Mouse (Mus musculus) lung, postnatal 36 days (tissue): ENCODE data around the gene Map3k20.

Source experiments
- DNase-seq: peaks from one replicate; pipeline ENCODE4 v3.0.0; 2022; ENCODE audit warnings: mixed read lengths

Map3k20 gene

DNA sequence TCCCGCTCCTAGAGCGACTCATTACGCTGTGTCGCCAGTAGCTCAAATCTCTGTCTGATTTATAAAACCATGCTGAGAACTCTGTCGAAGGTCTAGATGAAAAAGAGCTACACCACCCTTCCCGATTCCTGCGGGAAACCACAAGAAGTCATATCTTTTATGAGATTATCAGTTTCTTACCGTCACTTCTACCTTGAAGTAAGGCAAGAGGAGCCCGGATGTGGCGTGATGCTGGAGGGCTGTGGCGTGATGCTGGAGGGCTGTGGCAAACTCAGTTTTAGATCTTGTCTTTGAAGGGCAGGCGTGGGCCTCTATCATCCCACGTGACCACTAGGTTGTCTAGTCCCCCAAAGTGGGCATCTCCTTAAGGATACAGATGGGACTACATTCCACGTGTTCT lies 3.5 kb upstream of the Map3k20 start:
- DNase-seq, result no peak

- no peak for DNase-seq
Measured at GRCm38 (mm10) chr2:72282733-72283132, 2.7 kb upstream of the Map3k20 start.

- DNase-seq, result peak; percentile 29
Measured at GRCm38 (mm10) chr2:72284689-72285088, 748 bp upstream of the Map3k20 start.

DNA sequence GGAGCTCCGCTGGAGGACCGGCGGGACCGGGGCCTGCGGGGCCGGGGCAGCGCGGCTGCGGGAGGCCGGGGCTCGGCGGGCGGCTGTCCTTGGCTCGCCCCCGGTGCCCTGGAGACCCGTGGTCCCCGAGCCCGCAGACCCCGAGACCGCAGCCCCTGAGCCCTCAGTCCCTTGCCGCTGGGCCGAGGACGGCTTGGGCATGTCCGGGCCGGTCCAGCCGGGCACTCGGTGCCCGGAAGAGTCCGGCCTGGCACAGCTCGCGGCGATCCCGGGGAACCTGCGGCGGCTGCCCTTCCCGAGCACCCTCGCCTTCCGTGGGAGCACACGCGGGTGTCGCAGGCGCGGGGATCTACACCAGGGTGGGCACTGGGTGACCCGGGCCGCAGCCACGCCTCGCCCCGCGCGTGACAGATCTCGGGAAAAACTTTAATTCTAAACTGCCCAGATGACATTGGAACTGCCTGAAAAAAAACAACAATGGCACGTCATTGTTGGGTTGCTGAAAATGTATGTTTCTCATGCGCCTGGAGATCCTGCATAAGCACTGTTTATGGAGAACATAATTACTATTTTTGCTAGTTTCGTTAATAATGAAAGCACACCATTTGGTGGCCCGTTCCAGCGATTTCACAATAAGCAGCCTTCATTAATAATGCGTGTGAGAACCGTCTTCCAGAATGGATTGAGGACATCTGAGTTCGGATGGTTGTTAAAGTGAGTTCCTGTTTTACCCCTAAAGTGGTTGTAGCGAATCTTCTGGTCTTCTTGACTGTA lies 638 bp downstream of the Map3k20 start:
- peak; percentile 55 for DNase-seq

DNA sequence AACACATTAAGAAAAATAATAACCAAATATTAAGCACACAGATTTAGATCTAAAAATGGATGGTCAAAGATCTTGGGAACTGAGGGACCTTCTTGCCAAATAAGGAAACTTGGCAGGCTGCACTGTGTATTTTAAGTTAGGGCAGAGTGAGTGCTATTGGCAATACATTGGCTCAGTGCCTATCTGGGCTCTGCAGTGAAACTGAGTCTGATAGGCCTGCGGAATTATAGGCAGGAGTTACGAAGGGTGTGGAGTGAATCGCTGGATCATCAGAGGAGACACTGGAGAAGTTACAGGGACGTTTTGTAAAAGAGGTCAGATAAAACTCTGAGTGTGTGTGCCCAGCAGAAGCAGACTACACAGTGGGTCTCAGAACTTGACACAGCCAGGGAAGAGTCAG lies 1.7 kb downstream of the Map3k20 start:
- peak; percentile 80 for DNase-seq

GRCm38 (mm10) chr2:72288932-72289534 lies 3.6 kb downstream of the Map3k20 start:
- DNase-seq, result no peak

- no peak for DNase-seq
Measured at GRCm38 (mm10) chr2:72291103-72291502, 5.7 kb downstream of the Map3k20 start.

GRCm38 (mm10) chr2:72292573-72292972 lies 7.1 kb downstream of the Map3k20 start:
- DNase-seq, result no peak

DNA sequence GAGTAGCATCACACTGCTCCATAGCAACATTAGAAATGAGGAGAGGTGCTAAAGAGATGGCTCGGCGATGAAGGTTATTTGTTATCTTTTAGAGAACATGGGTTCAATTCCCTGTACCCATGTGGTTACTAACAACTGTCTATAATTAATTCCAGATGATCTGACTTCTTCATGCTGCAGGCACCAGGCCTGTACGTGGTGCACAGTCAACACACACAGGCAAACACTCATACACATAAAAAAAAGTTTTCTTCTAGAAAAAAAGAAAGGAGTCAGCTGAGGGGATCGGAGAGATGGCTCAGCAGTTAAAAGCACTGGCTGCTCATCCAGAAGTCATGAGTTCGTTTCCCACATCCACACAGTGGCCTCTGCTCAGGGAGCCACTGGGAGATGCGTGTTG lies 9.6 kb downstream of the Map3k20 start:
- no peak for DNase-seq

DNA sequence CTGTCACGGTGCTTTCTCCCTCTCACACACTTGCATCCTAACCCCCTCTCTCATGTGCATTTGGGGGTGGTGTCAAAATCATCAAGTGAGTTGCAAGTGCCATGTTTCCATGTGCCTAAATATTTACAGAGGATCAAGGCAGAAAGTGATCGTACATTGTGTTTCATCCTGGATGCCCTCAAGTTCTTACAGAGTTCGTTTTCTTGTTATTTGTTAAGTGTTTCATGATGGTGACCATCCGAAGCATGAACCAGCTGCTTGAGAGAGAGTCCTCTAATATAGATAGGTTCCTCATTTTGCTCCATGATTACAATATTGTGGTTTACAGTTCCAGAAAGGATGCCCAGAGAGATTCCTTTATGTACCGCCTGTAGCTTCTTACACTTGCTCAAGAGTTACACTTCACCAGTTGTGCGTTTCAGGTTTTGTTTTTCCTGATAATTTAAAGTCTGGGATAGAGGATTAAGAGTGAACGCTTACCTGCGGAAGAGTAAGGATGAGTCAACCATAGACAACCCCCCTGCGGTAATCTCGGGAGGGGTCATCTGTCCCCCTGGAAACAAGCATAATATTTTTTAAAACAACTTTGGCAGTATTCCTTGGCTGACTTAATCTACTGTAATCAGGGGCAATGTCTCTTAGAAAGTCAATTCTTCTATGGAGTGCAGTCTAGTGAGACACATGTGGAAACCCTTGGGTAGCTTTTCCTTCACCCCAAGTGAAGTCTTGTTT lies 11.7 kb downstream of the Map3k20 start:
- DNase-seq, result no peak

DNA sequence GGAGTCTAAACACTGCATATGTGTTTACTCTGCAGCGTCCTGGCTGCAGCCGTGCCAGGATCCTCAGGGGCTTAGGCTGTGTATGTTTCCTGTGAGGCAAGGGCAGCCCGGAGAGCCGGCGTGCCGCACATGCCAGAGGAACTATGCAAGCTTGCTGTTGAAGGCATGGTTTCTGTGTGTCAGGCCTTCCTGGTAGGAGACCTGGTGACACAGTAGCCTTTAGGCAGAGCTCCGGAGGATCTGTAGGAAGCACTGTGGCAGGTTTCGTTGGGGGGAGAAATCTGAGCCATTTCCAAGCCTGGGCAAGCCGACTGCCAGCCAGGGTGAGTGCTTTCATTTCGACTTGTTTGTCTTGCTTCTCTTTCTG lies 12.3 kb downstream of the Map3k20 start:
- peak; percentile 83 for DNase-seq

- peak; percentile 52 for DNase-seq
Measured at GRCm38 (mm10) chr2:72298406-72298805, 13.0 kb downstream of the Map3k20 start.

- DNase-seq, result no peak
Measured at GRCm38 (mm10) chr2:72301194-72301916, 15.9 kb downstream of the Map3k20 start.

- no peak for DNase-seq
Measured at GRCm38 (mm10) chr2:72305738-72306137, 20.3 kb downstream of the Map3k20 start.

GRCm38 (mm10) chr2:72308351-72308750 lies 22.9 kb downstream of the Map3k20 start:
- no peak for DNase-seq

DNA sequence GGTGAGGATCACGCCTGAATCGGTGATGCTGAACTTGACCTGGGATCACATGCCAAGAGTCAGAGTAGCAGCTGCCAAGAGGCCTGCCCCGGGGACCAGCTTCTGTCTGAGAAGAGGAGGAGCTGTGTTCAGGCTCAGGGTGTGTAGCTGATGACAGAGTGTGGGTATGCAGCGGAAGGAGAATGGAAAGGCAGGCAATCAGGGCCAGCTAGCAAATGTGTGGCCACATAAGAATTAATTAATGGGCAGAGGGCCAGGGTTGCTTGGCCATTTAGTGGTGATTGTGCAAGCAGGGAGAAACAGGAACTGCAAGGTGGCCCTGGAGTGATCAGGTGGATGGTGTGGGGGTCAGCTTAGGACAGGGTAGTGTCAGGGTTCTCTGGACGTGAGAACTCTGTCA lies 23.5 kb downstream of the Map3k20 start:
- peak; percentile 83 for DNase-seq

GRCm38 (mm10) chr2:72311486-72311885 lies 26.0 kb downstream of the Map3k20 start:
- DNase-seq, result no peak

GRCm38 (mm10) chr2:72313312-72313711 lies 27.9 kb downstream of the Map3k20 start:
- DNase-seq, result peak; percentile 63

- no peak for DNase-seq
Measured at GRCm38 (mm10) chr2:72318421-72318820, 33.0 kb downstream of the Map3k20 start.

GRCm38 (mm10) chr2:72319028-72319798 lies 33.8 kb downstream of the Map3k20 start:
- no peak for DNase-seq

DNA sequence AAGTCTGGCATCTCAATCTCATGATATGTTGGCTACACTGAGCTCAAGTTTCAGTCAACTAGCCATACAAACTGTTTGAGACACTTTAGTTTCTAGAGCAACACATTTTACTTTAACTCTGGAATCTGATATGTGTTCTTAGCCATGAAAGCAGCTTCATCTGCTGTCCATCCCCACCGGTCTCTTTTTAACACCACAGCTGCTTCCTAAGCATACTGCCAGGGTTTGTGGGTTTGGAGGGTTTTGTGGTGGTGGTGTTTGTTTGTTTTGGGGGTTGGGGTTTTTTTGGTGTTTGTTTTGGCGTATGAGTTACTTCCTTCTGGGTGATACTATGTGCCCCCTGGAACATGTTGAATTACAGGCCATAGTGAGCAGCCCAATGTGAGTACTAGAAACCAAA lies 35.2 kb downstream of the Map3k20 start:
- no peak for DNase-seq

- no peak for DNase-seq
Measured at GRCm38 (mm10) chr2:72321591-72321990, 36.2 kb downstream of the Map3k20 start.
